Mouse (Mus musculus) forebrain, embryonic 15.5 days (tissue): ENCODE results near the gene Hsd17b1. TPM values are rescaled to one million over a fixed set of nuclear protein-coding genes. Genes with fewer than 3 reads are reported as not detected.
"Not testable (repeated sequence)": the region's sequence is repeated elsewhere in the genome, so short reads cannot be mapped to it uniquely, and the experiment has no call there.

Source experiments
- ATAC-seq: fragments of 200-750 bp; cut with Nextera tagmentation; replicated peaks from 2 replicates; pipeline ENCODE4 v1.8.0; 2017; ENCODE audit warnings: mild to moderate bottlenecking, moderate TSS enrichment, moderate library complexity
- H3K27ac ChIP-seq: fragments of 300-500 bp; sonication (generic); replicated peaks from 2 replicates; pipeline ENCODE4 v1.5.1; 2015; ENCODE audit warnings: mild to moderate bottlenecking, inconsistent platforms
- H3K27me3 ChIP-seq: fragments of 300-500 bp; sonication (generic); 2 replicates; pipeline ENCODE4 v1.6.1; 2015; ENCODE audit warnings: inconsistent platforms
- H3K36me3 ChIP-seq: fragments of 300-500 bp; sonication (generic); 2 replicates; pipeline ENCODE4 v1.6.1; 2015; ENCODE audit warnings: mild to moderate bottlenecking, inconsistent platforms
- H3K4me1 ChIP-seq: fragments of 300-500 bp; sonication (generic); 2 replicates; pipeline ENCODE4 v1.6.1; 2015; ENCODE audit warnings: inconsistent platforms
- H3K4me2 ChIP-seq: fragments of 300-500 bp; sonication (generic); replicated peaks from 2 replicates; pipeline ENCODE4 v1.6.1; 2015; ENCODE audit warnings: mild to moderate bottlenecking, inconsistent platforms
- H3K4me3 ChIP-seq: fragments of 300-500 bp; sonication (generic); 2 replicates; pipeline ENCODE4 v1.5.1; 2015; ENCODE audit warnings: mild to moderate bottlenecking, inconsistent platforms
- H3K9ac ChIP-seq: fragments of 300-500 bp; sonication (generic); replicated peaks from 2 replicates; pipeline ENCODE4 v1.6.1; 2015; ENCODE audit warnings: mild to moderate bottlenecking, inconsistent platforms
- H3K9me3 ChIP-seq: fragments of 300-500 bp; sonication (generic); 2 replicates; pipeline ENCODE4 v1.6.1; 2016; ENCODE audit warnings: inconsistent platforms
- WGBS: fragments of 180-500 bp; shearing (Covaris S2); methylation state at CpG from one replicate; pipeline ENCODE4 v1.1.7; 2015; ENCODE audit warnings: mixed read lengths; 5-methylcytosine and 5-hydroxymethylcytosine counted together
- microRNA-seq: library from miRNA; unstranded; fragments of <30 nt; microRNA quantifications from one replicate; pipeline ENCODE4, GENCODE M21; 2016
- polyA plus RNA-seq: library from polyadenylated mRNA; unstranded; fragments of >200 nt; fragmentation: Nextera tagmentation; extraction: Ambion mirVana; gene quantifications from 2 replicates; pipeline ENCODE4 v1.2.1, GENCODE M21; 2015

Gene Hsd17b1
- polyA plus RNA-seq, 1 experiment from 2014 or later = 0.17 TPM

DNA sequence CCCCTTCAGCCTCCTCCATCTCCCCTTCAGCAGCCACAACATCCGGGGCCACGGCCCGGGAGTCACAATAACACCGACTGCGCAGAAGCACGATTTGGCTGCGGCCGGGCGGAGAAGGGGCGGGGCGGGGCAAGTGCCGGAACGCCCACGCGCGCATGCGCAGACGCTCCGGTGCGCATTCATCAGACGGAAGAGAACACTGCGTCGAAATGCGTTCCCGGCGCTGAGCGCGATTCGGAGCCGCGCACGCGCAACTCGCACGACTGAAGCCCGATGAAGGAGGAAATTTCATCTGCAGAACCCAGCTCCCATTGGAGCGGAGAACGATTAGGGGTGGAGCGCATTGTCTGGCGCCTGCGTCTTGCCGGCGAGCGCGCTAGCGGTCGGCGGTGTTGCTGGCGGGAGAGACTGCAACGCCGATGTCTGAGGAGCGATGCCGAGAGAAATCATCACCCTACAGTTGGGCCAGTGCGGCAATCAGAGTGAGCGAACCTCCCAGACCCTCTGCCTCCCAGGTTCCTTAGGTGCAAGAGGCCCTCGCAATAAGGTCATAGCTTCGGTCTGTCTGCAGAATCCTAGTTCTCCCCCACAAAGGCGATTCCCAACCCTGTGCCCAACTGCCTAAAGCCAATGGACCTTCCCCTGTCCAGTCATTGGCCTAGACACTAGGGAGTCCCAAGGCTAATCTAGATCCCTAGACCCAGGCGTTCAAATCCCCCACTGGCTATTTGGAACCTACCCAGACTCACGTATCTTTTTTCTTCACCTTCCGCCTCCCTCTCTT is 41.7 kb downstream of the Hsd17b1 start, which contains the start of the genes Retreg3 and Tubg1:
Retreg3 (minus strand) TSS at position 133 of the 784 bp plus-strand sequence.
Tubg1 (plus strand) TSS at position 178 of the 784 bp plus-strand sequence.
- no peaks in the 10 kb centered on the region for H3K27me3 ChIP-seq
- peaks cover 48% of the 10 kb centered on the region for H3K4me1 ChIP-seq
- H3K9ac ChIP-seq = peak within 1 kb of the TSS; percentile 90
- peak within 1 kb of the TSS; percentile 74 for H3K4me3 ChIP-seq
- WGBS = under 1% methylated on average over 61 of the region's 61 CpGs
- ATAC-seq = peak; percentile 95
- peaks cover 13% of the 10 kb centered on the region; the same call in 1 of the 2 replicates for H3K36me3 ChIP-seq
- H3K4me2 ChIP-seq = peak within 1 kb of the TSS; percentile 93
- peak within 1 kb of the TSS; percentile 89 for H3K27ac ChIP-seq
- no peaks in the 10 kb centered on the region for H3K9me3 ChIP-seq

DNA sequence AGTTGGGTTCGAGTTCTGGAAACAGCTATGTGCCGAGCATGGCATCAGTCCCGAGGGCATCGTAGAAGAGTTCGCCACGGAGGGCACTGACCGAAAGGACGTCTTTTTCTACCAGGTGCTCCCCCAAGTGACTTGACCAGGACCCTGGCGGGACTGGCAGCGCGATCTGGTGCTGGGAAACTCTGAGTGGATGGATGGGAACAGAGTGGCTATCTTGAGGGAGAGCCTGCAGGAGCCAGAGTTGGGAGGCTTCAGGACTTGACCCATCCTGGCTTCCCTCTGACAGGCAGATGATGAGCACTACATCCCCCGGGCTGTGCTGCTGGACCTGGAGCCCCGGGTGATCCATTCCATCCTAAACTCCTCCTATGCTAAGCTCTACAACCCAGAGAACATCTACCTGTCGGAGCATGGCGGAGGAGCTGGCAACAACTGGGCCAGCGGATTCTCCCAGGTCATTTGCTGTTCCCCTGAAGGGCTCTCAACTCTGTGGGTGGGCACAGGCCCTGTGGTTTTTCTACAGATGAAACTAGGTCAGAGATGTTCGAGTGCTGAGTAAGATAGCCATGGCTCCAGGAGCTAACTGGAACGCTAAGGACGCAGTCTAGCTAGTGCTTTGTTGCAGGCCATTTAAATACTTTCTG is 42.5 kb downstream of the Hsd17b1 start:
- peak overlapping the region; percentile 74 for H3K4me3 ChIP-seq
- H3K9me3 ChIP-seq = no peaks in the 10 kb centered on the region
- H3K4me2 ChIP-seq = peak overlapping the region; percentile 93
- peak overlapping the region; percentile 80 for H3K9ac ChIP-seq
- H3K4me1 ChIP-seq = peaks cover 41% of the 10 kb centered on the region
- WGBS = 20% methylated on average over 19 of the region's 19 CpGs
- peak overlapping the region; percentile 89 for H3K27ac ChIP-seq
- H3K36me3 ChIP-seq = peaks cover 17% of the 10 kb centered on the region
- no peak for ATAC-seq
- no peaks in the 10 kb centered on the region for H3K27me3 ChIP-seq

DNA sequence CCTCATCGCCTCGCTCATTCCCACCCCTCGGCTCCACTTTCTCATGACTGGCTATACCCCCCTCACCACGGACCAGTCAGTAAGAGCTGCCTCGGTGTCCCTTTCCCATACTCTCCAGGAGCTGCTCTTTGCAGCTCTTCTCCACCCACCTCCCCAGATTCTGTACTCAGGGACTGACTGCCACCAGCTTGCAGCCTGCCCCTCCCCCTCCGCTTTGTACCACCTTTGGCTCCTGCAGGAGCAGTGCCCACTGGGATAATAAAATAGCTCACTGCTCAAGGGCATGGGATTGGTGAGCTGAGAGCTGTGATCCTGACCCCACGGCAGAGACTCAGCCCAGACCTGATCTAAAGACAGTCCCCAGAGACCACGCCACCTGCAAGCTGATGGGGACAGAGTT is 46.3 kb downstream of the Hsd17b1 start:
- H3K4me3 ChIP-seq, ATAC-seq, H3K27me3 ChIP-seq, H3K4me2 ChIP-seq, H3K9me3 ChIP-seq, H3K27ac ChIP-seq, H3K9ac ChIP-seq: not testable (repeated sequence)
- Histone ChIP-seq H3K4me1 (peaks cover 18% of the 10 kb centered on the region), H3K36me3 (peaks cover 28% of the 10 kb centered on the region)
- 96% methylated on average over 8 of the region's 8 CpGs for WGBS

DNA sequence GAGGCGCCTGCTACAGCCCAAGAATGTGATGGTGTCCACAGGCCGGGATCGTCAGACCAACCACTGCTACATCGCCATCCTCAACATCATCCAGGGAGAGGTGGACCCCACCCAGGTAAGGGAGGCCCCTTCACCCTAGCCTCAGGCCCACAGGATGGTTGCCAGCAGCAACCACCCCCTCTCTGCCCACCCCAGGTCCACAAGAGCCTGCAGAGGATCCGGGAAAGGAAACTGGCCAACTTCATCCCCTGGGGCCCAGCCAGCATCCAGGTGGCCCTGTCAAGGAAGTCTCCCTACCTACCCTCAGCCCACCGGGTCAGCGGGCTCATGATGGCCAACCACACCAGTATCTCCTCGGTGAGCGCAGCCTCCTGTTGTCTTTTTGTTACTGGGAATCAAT is 46.8 kb downstream of the Hsd17b1 start:
- Histone ChIP-seq H3K36me3 (peaks cover 28% of the 10 kb centered on the region), H3K4me1 (peaks cover 18% of the 10 kb centered on the region)
- H3K27ac ChIP-seq, H3K27me3 ChIP-seq, H3K4me3 ChIP-seq, H3K9me3 ChIP-seq, H3K9ac ChIP-seq, ATAC-seq, H3K4me2 ChIP-seq: not testable (repeated sequence)
- 96% methylated on average over 9 of the region's 9 CpGs for whole genome bisulfite sequencing

DNA sequence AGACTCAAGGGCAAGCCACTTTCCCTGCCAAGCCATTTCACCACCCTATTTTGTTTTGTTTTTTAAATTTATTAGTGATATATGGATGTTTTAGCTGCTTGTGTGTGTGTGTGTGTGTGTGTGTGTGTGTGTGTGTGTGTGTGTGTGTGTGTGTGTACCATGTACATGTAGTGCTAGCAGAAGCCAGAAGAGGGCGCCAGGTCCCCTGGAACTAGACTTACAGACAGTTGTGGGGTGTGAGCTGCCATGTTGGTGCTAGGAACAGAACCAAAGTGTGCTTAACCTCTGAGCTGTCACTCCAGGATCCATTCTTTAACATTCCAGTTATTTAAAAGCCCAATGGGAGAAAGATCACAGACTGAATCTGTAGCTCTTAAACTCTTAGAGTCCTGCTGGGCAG is 48.9 kb downstream of the Hsd17b1 start:
- no peaks in the 10 kb centered on the region for H3K9me3 ChIP-seq
- WGBS = 100% methylated on average over 1 of the region's 1 CpGs
- H3K9ac ChIP-seq = no peak overlapping the region
- no peak overlapping the region for H3K4me3 ChIP-seq
- peaks cover 28% of the 10 kb centered on the region for H3K36me3 ChIP-seq
- no peak overlapping the region for H3K27ac ChIP-seq
- no peaks in the 10 kb centered on the region for H3K27me3 ChIP-seq
- H3K4me2 ChIP-seq = no peak overlapping the region
- H3K4me1 ChIP-seq = no peaks in the 10 kb centered on the region
- ATAC-seq = no peak

DNA sequence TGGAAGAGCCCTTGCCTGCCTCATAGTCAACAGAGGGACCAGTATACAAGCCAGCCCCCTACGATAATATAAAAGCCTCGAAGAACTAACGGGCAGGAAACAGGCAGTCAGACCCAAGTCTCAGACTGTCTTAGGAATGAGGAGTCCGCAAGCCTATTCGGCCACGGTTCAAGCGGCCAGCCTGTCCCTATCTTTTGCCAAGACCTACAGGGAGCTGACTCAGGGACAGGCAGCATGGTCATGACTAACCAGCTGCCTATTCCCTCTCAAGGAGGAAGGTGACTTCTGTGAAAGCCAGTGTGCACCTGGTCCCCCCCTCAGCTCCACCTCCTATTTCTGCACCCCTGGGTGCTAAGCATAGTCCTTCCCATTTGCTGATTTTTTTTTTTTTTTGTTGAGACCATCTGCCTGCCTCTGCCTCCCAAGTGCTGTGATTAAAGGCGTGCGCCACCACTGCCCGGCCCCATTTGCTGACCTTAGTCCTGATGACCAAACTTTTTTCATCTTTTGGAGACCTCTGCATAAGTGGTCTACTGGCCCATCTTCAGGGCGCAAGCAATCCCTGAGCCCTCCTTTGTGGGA is 50.9 kb downstream of the Hsd17b1 start:
- Histone ChIP-seq H3K27me3 (no peaks in the 10 kb centered on the region), H3K9ac (no peak overlapping the region), H3K4me1 (no peaks in the 10 kb centered on the region), H3K4me2 (no peak overlapping the region), H3K4me3 (no peak overlapping the region), H3K27ac (no peak overlapping the region), H3K36me3 (peaks cover 15% of the 10 kb centered on the region), H3K9me3 (no peaks in the 10 kb centered on the region)
- no peak for ATAC-seq
- 82% methylated on average over 11 of the region's 11 CpGs for WGBS

Small RNA genes within 50 kb of the gene (microRNA-seq; reads per million reads assigned to microRNA genes)
- 3.7 reads per million, percentile 12 among the genes with 10 or more reads in this experiment for gene Mir6928

Other genes with a start within 250 kb of the Hsd17b1 start
- gene Stat5b, start 227.7 kb upstream of the Hsd17b1 start, polyA plus RNA-seq = 11.4 and 13.3 TPM in 2 replicates
- 0.71 and 1.0 TPM in 2 replicates for gene Stat5a, start 219.1 kb upstream of the Hsd17b1 start, polyA plus RNA-seq
- gene Stat3, start 138.9 kb upstream of the Hsd17b1 start, polyA plus RNA-seq = 31.1 and 32.3 TPM in 2 replicates
- 29.4 and 30.1 TPM in 2 replicates for gene Cavin1, start 107.5 kb upstream of the Hsd17b1 start, polyA plus RNA-seq
- gene Atp6v0a1, start 69.0 kb upstream of the Hsd17b1 start, polyA plus RNA-seq = 84.3 and 84.6 TPM in 2 replicates
- 7.9 and 8.1 TPM in 2 replicates for gene Naglu, start 8.4 kb upstream of the Hsd17b1 start, polyA plus RNA-seq
- gene Coasy, start 4.2 kb downstream of the Hsd17b1 start, polyA plus RNA-seq = 47.8 and 52.7 TPM in 2 replicates
- 92.9 and 96.5 TPM in 2 replicates for gene Mlx, start 8.9 kb downstream of the Hsd17b1 start, polyA plus RNA-seq
- 40.5 and 45.0 TPM in 2 replicates for gene Psmc3ip, start 17.0 kb downstream of the Hsd17b1 start, polyA plus RNA-seq
- gene Retreg3, start 41.5 kb downstream of the Hsd17b1 start, polyA plus RNA-seq = 25.1 and 27.7 TPM in 2 replicates
- gene Tubg1, start 41.5 kb downstream of the Hsd17b1 start, polyA plus RNA-seq = 96.1 and 97.7 TPM in 2 replicates
- gene Tubg2, start 77.5 kb downstream of the Hsd17b1 start, polyA plus RNA-seq = 31.2 and 32.8 TPM in 2 replicates
- 0.77 and 0.98 TPM in 2 replicates for gene Cntnap1, start 92.1 kb downstream of the Hsd17b1 start, polyA plus RNA-seq
- gene Plekhh3, start 92.9 kb downstream of the Hsd17b1 start, polyA plus RNA-seq = 5.8 and 6.5 TPM in 2 replicates
- gene Ccr10, start 97.0 kb downstream of the Hsd17b1 start, polyA plus RNA-seq = 0.14 and 0.19 TPM in 2 replicates
- gene Ezh1, start 148.1 kb downstream of the Hsd17b1 start, polyA plus RNA-seq = 19.6 and 21.4 TPM in 2 replicates
- gene Ramp2, start 167.6 kb downstream of the Hsd17b1 start, polyA plus RNA-seq = 53.4 and 61.3 TPM in 2 replicates
- 87.7 and 92.9 TPM in 2 replicates for gene Vps25, start 175.3 kb downstream of the Hsd17b1 start, polyA plus RNA-seq
- 4.8 and 5.5 TPM in 2 replicates for gene Wnk4, start 182.2 kb downstream of the Hsd17b1 start, polyA plus RNA-seq
- gene Cntd1, start 200.6 kb downstream of the Hsd17b1 start, polyA plus RNA-seq = 1.4 and 1.5 TPM in 2 replicates
- gene Coa3, start 200.7 kb downstream of the Hsd17b1 start, polyA plus RNA-seq = 208 and 211 TPM in 2 replicates
- 186 and 200 TPM in 2 replicates for gene Becn1, start 223.9 kb downstream of the Hsd17b1 start, polyA plus RNA-seq
- gene Psme3, start 237.8 kb downstream of the Hsd17b1 start, polyA plus RNA-seq = 129 and 140 TPM in 2 replicates
- 2.1 and 2.2 TPM in 2 replicates for gene Aoc2, start 246.7 kb downstream of the Hsd17b1 start, polyA plus RNA-seq